Mouse (Mus musculus): Measurements from ENCODE around the gene Lnpep.
"Not testable (repeated sequence)": the region's sequence is repeated elsewhere in the genome, so short reads cannot be mapped to it uniquely, and the experiment has no call there.

Gene Lnpep

GRCm38 (mm10) chr17:17608416-17608988 is 16.3 kb downstream of the Lnpep start:
- no peak for DNase-seq

- DNase-seq, result no peak
Observed at GRCm38 (mm10) chr17:17604554-17604953, 20.3 kb downstream of the Lnpep start.

- DNase-seq, result no peak
Observed at GRCm38 (mm10) chr17:17603609-17604008, 21.2 kb downstream of the Lnpep start.

- no peak for DNase-seq
Observed at GRCm38 (mm10) chr17:17602786-17603185, 22.1 kb downstream of the Lnpep start.

- no peak for DNase-seq
Observed at GRCm38 (mm10) chr17:17602330-17602729, 22.5 kb downstream of the Lnpep start.

DNA sequence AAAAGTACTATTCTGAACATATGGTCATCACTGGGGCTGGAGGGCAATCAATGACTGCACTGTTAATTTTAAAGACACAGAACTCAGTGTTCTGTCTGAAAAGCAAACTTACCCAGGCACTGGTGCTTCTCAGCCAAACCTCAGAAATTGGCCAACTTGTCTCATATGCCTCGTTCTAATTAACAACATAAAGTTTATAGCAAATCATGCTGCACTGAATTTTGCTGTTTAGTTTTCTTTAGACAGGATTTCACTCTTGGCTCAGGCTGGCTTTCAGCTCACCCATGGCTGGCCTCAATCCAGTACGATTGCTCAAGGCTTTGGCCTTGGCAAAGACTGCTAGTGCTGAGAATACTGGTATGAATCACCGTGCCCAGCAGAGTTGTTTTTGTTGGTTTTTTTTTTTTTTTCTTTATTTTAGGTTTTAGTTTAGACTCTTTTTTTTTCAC is 24.0 kb downstream of the Lnpep start:
- DNase-seq, result peak; percentile 89

DNA sequence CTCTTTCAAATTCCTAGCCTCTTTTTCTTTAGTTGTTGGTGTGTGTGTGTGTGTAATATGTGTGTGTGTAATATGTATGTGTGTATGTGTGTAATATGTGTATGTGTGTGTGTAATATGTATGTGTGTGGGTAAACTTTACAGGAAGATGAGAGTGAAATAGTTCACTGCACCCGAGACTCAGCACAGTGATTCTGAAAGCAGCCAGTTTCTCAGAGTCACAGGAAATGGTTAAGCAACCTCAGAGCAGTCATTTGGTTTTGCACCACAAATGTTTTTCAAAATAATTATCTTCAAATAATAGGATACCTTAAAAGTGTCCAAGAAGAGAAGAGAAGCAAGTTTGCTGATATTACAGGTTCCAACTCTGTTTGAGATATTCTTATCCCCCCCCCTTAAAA is 24.8 kb downstream of the Lnpep start:
- DNase-seq, result no peak

DNA sequence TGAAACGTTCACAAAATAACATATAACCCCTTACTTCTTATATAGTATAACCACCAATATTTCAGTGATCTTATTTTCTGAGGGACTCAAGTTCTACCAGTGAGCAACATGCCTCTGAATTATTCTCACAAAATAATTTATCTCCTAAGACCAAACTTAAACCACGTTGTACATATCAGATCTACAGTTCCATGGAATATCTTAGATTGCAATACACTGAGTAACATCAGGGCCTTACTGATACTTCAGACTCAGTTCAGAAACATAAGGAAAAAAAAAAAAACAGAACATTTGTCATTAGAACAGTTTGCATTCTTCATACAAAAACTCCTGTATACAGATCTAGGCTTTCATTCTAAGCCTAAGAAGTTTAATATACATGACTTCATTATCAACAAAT is 26.5 kb downstream of the Lnpep start:
- DNase-seq, result no peak

DNA sequence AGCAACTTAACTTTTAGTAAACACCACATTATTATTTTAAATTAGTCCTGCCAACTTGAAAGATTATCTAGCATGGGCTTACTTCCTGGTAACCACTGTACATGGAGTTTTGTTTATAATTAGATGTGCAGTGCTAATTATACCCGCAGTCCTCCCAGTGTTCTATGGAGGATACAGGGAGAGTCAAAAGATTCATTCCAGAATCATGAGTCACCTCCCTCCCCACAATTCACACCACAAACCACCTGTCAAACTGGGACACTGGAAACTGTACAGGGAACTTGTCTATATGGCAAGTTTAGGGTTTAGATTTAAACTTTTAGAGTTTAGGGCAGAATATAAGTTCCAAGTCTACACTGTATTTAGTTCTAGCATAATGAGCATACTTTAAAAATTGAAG is 31.9 kb downstream of the Lnpep start:
- no peak for DNase-seq

- no peak for DNase-seq
Observed at GRCm38 (mm10) chr17:17587333-17588047, 37.4 kb downstream of the Lnpep start.

GRCm38 (mm10) chr17:17585115-17585514 is 39.7 kb downstream of the Lnpep start:
- DNase-seq, result no peak

- DNase-seq, result no peak
Observed at GRCm38 (mm10) chr17:17583896-17584295, 41.0 kb downstream of the Lnpep start.

DNA sequence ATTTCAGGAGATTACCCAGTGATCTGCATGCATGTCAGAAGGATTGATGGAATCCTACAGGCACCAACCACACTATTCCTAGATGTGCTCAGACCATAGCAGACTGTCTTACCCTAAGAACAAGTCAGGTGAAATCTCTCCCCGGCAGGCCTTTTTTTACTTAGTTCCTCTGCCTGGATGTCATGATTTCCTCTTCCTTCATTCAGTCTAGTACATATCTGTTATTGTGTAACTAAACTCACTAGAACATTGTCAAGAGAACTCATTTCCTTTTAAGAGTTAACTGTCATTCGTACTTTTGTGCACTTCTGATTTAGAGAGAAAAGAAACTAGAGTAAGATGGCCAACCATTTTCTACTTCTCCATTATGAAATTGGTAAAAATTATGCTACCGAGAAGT is 43.6 kb downstream of the Lnpep start:
- no peak for DNase-seq

GRCm38 (mm10) chr17:17576399-17576798 is 48.5 kb downstream of the Lnpep start:
- DNase-seq, result no peak

DNA sequence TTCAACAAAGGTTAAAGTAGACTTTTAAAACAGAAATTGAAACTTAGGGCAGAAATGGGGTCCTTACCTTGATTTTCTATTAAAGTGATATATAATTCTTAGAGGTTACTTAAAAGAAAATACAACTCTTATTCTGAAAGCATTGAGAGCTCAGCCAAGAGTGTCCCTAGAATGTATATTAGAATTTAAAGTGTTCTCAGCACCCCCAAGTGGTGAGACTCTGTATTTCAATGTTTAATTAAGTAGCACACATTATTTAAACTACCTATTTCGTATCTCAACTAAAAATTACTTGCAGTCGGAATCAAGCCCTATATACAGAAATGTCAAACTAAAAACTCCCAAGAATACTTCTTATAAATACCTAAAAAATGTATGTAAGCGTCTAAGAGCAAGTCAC is 57.8 kb downstream of the Lnpep start:
- DNase-seq, result peak; percentile 49

- no peak for DNase-seq
Observed at GRCm38 (mm10) chr17:17548958-17549357, 75.9 kb downstream of the Lnpep start.

GRCm38 (mm10) chr17:17531338-17531737 is 93.5 kb downstream of the Lnpep start:
- no peak for DNase-seq

- DNase-seq, result no peak
Observed at GRCm38 (mm10) chr17:17516384-17517016, 108.3 kb downstream of the Lnpep start.

- no peak for DNase-seq
Observed at GRCm38 (mm10) chr17:17506677-17507076, 118.2 kb downstream of the Lnpep start.

DNA sequence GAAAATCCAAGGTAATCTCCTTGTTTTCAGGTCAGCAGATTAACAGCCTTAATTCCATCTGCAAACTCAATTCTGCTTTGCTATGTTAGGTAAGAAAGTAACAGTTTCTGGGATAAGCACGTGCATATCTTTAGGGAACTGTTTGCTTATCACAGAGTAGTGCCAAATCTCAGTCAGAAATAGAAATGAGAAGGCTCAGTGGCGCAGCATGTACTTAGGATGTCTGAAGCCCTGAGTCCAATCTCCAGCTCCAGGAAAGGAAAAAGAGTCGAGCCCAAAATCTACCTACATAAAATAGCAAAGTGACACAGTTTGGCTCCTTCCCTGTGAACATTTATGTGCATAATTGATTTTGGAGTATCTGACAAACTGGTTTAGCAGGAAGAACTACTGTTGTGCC is 125.6 kb downstream of the Lnpep start:
- no peak for DNase-seq

GRCm38 (mm10) chr17:17498848-17499247 is 126.0 kb downstream of the Lnpep start:
- DNase-seq, result no peak

GRCm38 (mm10) chr17:17496730-17497129 is 128.1 kb downstream of the Lnpep start:
- no peak for DNase-seq

- not testable (repeated sequence) for DNase-seq
Observed at GRCm38 (mm10) chr17:17496234-17496633, 128.6 kb downstream of the Lnpep start.

DNA sequence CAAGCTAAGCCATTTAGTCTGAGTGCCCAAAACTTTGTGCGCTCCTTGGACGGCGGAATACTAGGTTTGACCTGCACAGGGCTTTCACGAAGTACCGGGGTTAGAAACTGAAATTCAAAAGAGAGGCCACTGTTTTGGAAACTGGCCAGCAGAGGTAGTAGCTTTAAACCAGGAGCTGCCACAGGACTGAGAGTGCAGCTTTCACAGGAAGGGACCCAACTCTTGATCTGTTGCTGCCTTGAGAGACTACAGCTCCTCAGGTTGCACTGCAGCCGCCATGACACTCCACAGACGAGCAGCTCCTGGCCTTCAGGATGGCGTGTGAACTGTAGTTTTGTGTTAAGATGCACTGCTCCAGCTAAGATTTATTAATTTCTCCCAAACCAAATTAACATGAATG is 132.7 kb downstream of the Lnpep start:
- no peak for DNase-seq
